Mouse (Mus musculus): ENCODE results near the gene Cox6a2.

DNA sequence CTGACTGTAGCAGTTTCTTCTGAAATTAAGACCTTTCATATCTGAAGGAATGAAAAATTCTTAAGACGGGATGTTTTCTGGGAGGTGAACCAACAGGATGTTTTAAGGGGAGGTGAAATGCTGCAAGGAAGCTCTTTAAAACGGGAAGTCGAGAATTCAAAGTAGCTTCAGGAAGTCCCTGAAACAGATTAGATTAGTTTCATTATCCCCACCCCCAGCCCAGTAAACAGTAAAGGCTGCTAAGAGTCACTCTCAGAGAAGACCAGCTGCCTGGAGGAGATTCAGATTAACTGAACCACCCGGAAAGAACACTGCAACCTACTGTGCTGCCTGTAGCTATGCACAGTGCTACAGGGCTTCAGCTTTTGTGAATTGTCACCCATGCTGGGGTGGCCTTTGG is 13.8 kb upstream of the Cox6a2 start:
- TF ChIP-seq MAFK (IDR thresholded peaks at IDR 0.05; ENCODE audit: insufficient read depth, low read depth, low read length) (no peak), HCFC1 (IDR thresholded peaks at IDR 0.05; ENCODE audit: borderline replicate concordance, insufficient read depth, low read length) (no peak), CHD2 (IDR thresholded peaks at IDR 0.05; ENCODE audit: low read depth, low read length) (no peak)

Data from ES-E14 (cell line).